Mouse (Mus musculus) adipocyte (in vitro differentiated cells): ENCODE measurements around the gene Edf1.

Experiments
- DNase-seq: peaks from one replicate; pipeline ENCODE4 v3.0.0-alpha.2; 2016; ENCODE audit warnings: low spot score

The Edf1 gene

GRCm38 (mm10) chr2:25582466-25583119, 24.9 kb downstream of the Edf1 start:
- no peak for DNase-seq

- no peak for DNase-seq
These were observed 25.5 kb downstream of the Edf1 start for GRCm38 (mm10) chr2:25583120-25583481.

- DNase-seq: no peak
These were observed 25.9 kb downstream of the Edf1 start for GRCm38 (mm10) chr2:25583571-25583970.

GRCm38 (mm10) chr2:25584152-25584551, 26.5 kb downstream of the Edf1 start:
- DNase-seq: no peak

GRCm38 (mm10) chr2:25584856-25585255, 27.2 kb downstream of the Edf1 start:
- DNase-seq: no peak

GRCm38 (mm10) chr2:25585601-25586000, 28.0 kb downstream of the Edf1 start:
- no peak for DNase-seq

GRCm38 (mm10) chr2:25587290-25587689, 29.6 kb downstream of the Edf1 start:
- no peak for DNase-seq

GRCm38 (mm10) chr2:25588227-25588907, 30.7 kb downstream of the Edf1 start:
- no peak for DNase-seq

- DNase-seq: peak; percentile 32
These were observed 34.2 kb downstream of the Edf1 start for GRCm38 (mm10) chr2:25591863-25592262.

- DNase-seq: no peak
These were observed 39.3 kb downstream of the Edf1 start for GRCm38 (mm10) chr2:25596765-25597510.

- DNase-seq: no peak
These were observed 41.1 kb downstream of the Edf1 start for GRCm38 (mm10) chr2:25598749-25599148.

GRCm38 (mm10) chr2:25600037-25600436, 42.4 kb downstream of the Edf1 start:
- DNase-seq: no peak

GRCm38 (mm10) chr2:25602526-25602925, 44.9 kb downstream of the Edf1 start:
- DNase-seq: no peak

- DNase-seq: peak; percentile 87
These were observed 50.3 kb downstream of the Edf1 start, which contains the start of gene Rabl6 for GRCm38 (mm10) chr2:25607761-25608622. TSS of gene Rabl6 (minus strand) at chr2:25608521.

GRCm38 (mm10) chr2:25608671-25609070, 51.0 kb downstream of the Edf1 start:
- DNase-seq: no peak
